ENCODE assay signal across 1 mouse cellular context in the genomic region with DNA sequence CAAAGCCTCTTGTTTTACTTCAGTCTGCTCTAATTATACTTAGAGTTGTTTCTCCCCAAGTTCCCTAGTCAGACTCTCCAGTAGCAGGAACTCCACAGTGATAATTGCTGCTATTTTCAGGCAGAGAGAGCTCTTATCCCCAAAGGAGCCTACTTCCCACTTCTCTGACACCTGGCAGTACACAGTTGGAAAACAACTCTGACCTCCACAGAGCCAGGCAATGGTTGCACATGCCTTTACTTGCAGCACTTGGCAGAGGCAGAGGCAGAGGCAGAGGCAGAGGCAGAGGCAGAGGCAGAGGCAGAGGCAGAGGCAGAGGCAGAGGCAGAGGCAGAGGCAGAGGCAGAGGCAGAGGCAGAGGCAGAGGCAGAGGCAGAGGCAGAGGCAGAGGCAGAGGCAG. TPM values are rescaled to one million over a fixed set of nuclear protein-coding genes. Genes with fewer than 3 reads are reported as not detected.
"Had no signal": no experiment of that assay in that cellular context is flagged by ENCODE, and none has a peak within 500 bp of the region (broad histone marks: within the 10 kb centered on the region; RNA-seq: fewer than 3 reads in every experiment).

No protein-coding gene starts in this region.

RNA-seq across cellular contexts. Expression of gene Sprr1a, which starts 4.6 kb away (rescaled TPM):
- total RNA-seq: neutrophil, adult 5-6 weeks had no signal

RNA-seq across cellular contexts. Expression of gene Sprr4, which starts 10.0 kb away (rescaled TPM):
- total RNA-seq: neutrophil, adult 5-6 weeks had no signal

RNA-seq across cellular contexts. Expression of gene Sprr3, which starts 31.7 kb away (rescaled TPM):
- total RNA-seq: neutrophil, adult 5-6 weeks had no signal

RNA-seq across cellular contexts. Expression of gene 2310046K23Rik, which starts 44.0 kb away (rescaled TPM):
- total RNA-seq: neutrophil, adult 5-6 weeks had no signal

RNA-seq across cellular contexts. Expression of gene Sprr1b, which starts 51.7 kb away (rescaled TPM):
- total RNA-seq: neutrophil, adult 5-6 weeks had no signal
